Mouse (Mus musculus): ENCODE results near the gene Tab1. TPM values are rescaled to one million over a fixed set of nuclear protein-coding genes. Genes with fewer than 3 reads are reported as not detected.

Gene Tab1
- polyA plus RNA-seq, 1 experiment from 2014 or later: 29.9 TPM

DNA sequence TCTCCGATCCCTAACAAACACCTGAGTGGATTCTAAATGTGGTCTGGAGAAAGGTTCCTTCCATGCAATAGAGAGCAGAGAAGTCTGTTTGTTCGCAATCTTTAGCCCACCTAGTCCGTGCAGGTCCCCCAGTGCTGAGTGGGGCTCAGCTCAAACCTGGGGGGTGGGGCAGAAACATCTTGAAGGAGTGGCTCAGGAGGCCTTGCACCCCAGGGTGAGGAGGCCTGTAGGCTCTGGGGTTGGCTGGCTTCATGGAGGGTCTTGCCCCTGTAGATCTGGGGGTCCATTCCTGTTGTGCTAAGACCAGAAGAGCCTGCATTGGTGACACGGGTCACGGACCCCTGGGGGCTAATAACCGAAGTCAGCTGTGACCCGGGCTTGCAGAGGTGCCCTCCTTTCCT, 40.9 kb upstream of the Tab1 start:
- H3K4me1 ChIP-seq (ENCODE audit: control insufficient read depth, insufficient read depth, low read length): peaks cover 6% of the 10 kb centered on the region
- H3K27ac ChIP-seq (ENCODE audit: low read length): no peak overlapping the region
- 40% methylated on average over 7 of the region's 7 CpGs for WGBS
- H3K27me3 ChIP-seq (ENCODE audit: control insufficient read depth, insufficient read depth, low read length): peaks cover 7% of the 10 kb centered on the region; the same call in 1 of the 2 replicates
- peak overlapping the region; percentile 77 for H3K4me3 ChIP-seq (ENCODE audit: low read length)
- H3K9ac ChIP-seq (ENCODE audit: low read length): peak overlapping the region; percentile 84
- no peaks in the 10 kb centered on the region for H3K9me3 ChIP-seq (replicated peaks; ENCODE audit: control insufficient read depth, low read length)
- peak overlapping the region; percentile 92 for H3K4me2 ChIP-seq (ENCODE audit: low read depth, low read length)
- no peaks in the 10 kb centered on the region for H3K36me3 ChIP-seq (ENCODE audit: control insufficient read depth, insufficient read depth)
- no peak for ATAC-seq (replicated peaks; ENCODE audit: extremely low read depth, insufficient read depth, low FRiP score)

GRCm38 (mm10) chr15:80092599-80092998, 40.3 kb upstream of the Tab1 start:
- Histone ChIP-seq H3K36me3 (ENCODE audit: control insufficient read depth, insufficient read depth) (no peaks in the 10 kb centered on the region), H3K4me2 (ENCODE audit: low read depth, low read length) (peak overlapping the region; percentile 92; the same call in 1 of the 2 replicates)
- WGBS: 36% methylated on average over 8 of the region's 8 CpGs

DNA sequence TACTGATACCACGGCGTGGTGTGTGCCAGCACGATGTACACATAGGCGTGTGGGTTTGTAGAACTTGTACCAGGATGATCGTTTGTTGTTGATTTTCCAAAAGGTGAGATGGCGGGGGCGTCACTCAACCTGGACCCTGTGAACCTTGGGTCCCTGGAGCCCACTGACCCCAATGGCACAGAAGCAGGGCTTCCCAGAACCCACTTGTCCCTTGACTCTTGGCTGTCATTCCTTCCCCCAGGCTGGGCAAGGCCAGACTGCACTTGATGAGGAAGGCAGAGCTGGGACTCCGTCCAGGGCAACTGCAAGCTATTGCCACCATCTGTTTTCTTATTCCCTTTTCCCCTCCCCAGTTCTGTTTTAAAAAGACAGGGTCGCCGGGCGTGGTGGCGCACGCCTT, 38.7 kb upstream of the Tab1 start:
- WGBS: 93% methylated on average over 13 of the region's 13 CpGs
- Histone ChIP-seq H3K4me3 (ENCODE audit: low read length) (no peak overlapping the region), H3K9ac (ENCODE audit: low read length) (no peak overlapping the region), H3K4me1 (ENCODE audit: control insufficient read depth, insufficient read depth, low read length) (peaks cover 24% of the 10 kb centered on the region), H3K36me3 (ENCODE audit: control insufficient read depth, insufficient read depth) (no peaks in the 10 kb centered on the region), H3K9me3 (replicated peaks; ENCODE audit: control insufficient read depth, low read length) (no peaks in the 10 kb centered on the region), H3K27ac (ENCODE audit: low read length) (no peak overlapping the region), H3K4me2 (ENCODE audit: low read depth, low read length) (no peak overlapping the region), H3K27me3 (ENCODE audit: control insufficient read depth, insufficient read depth, low read length) (peaks cover 7% of the 10 kb centered on the region; the same call in 1 of the 2 replicates)
- ATAC-seq (replicated peaks; ENCODE audit: extremely low read depth, insufficient read depth, low FRiP score): no peak

More at GRCm38 (mm10) chr15:80092599-80092998, 40.3 kb upstream of the Tab1 start:
- Histone ChIP-seq H3K4me1 (ENCODE audit: control insufficient read depth, insufficient read depth, low read length) (peaks cover 11% of the 10 kb centered on the region), H3K9ac (ENCODE audit: low read length) (no peak overlapping the region), H3K4me3 (ENCODE audit: low read length) (no peak overlapping the region), H3K27me3 (ENCODE audit: control insufficient read depth, insufficient read depth, low read length) (peaks cover 7% of the 10 kb centered on the region; the same call in 1 of the 2 replicates), H3K9me3 (replicated peaks; ENCODE audit: control insufficient read depth, low read length) (no peaks in the 10 kb centered on the region), H3K27ac (ENCODE audit: low read length) (no peak overlapping the region)
- ATAC-seq (replicated peaks; ENCODE audit: extremely low read depth, insufficient read depth, low FRiP score): no peak

GRCm38 (mm10) chr15:80095596-80095995, 37.3 kb upstream of the Tab1 start:
- H3K27ac ChIP-seq (ENCODE audit: low read length): no peak overlapping the region
- H3K9me3 ChIP-seq (replicated peaks; ENCODE audit: control insufficient read depth, low read length): no peaks in the 10 kb centered on the region
- H3K9ac ChIP-seq (ENCODE audit: low read length): no peak overlapping the region
- peaks cover 7% of the 10 kb centered on the region; the same call in 1 of the 2 replicates for H3K27me3 ChIP-seq (ENCODE audit: control insufficient read depth, insufficient read depth, low read length)
- no peaks in the 10 kb centered on the region for H3K36me3 ChIP-seq (ENCODE audit: control insufficient read depth, insufficient read depth)
- no peak overlapping the region for H3K4me2 ChIP-seq (ENCODE audit: low read depth, low read length)
- H3K4me1 ChIP-seq (ENCODE audit: control insufficient read depth, insufficient read depth, low read length): peaks cover 28% of the 10 kb centered on the region
- no peak for ATAC-seq (replicated peaks; ENCODE audit: extremely low read depth, insufficient read depth, low FRiP score)
- H3K4me3 ChIP-seq (ENCODE audit: low read length): no peak overlapping the region
- 61% methylated on average over 1 of the region's 1 CpGs for WGBS

DNA sequence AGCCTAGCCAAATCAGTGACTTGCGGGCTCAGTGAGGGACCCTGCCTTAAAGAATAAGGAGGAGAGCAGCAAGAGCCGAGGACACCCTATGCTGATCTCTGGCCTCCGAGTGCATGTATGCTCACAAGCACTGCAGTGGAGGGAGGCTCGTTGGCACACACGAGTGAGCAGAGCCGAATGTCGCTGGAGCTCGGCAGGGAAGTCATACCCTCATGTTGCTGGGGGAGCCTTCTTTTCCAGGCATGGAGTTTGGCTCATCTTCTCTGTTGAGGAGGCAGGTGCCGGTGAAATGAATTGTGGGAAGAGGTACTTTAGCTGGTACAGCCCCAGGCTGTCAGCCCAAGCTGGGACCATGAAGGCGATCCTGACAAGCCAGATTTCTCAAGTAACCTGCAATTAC, 36.5 kb upstream of the Tab1 start:
- Histone ChIP-seq H3K4me1 (ENCODE audit: control insufficient read depth, insufficient read depth, low read length) (peaks cover 28% of the 10 kb centered on the region), H3K9me3 (replicated peaks; ENCODE audit: control insufficient read depth, low read length) (no peaks in the 10 kb centered on the region), H3K27ac (ENCODE audit: low read length) (no peak overlapping the region), H3K36me3 (ENCODE audit: control insufficient read depth, insufficient read depth) (no peaks in the 10 kb centered on the region), H3K9ac (ENCODE audit: low read length) (no peak overlapping the region), H3K27me3 (ENCODE audit: control insufficient read depth, insufficient read depth, low read length) (peaks cover 6% of the 10 kb centered on the region; the same call in 1 of the 2 replicates), H3K4me3 (ENCODE audit: low read length) (no peak overlapping the region), H3K4me2 (ENCODE audit: low read depth, low read length) (no peak overlapping the region)
- ATAC-seq (replicated peaks; ENCODE audit: extremely low read depth, insufficient read depth, low FRiP score): no peak
- 77% methylated on average over 10 of the region's 10 CpGs for WGBS

GRCm38 (mm10) chr15:80096946-80097881, 35.7 kb upstream of the Tab1 start:
- Histone ChIP-seq H3K4me2 (ENCODE audit: low read depth, low read length) (peak overlapping the region; percentile 27), H3K27me3 (ENCODE audit: control insufficient read depth, insufficient read depth, low read length) (peaks cover 3% of the 10 kb centered on the region; the same call in 1 of the 2 replicates), H3K36me3 (ENCODE audit: control insufficient read depth, insufficient read depth) (no peaks in the 10 kb centered on the region), H3K4me1 (ENCODE audit: control insufficient read depth, insufficient read depth, low read length) (peaks cover 28% of the 10 kb centered on the region), H3K4me3 (ENCODE audit: low read length) (no peak overlapping the region), H3K9me3 (replicated peaks; ENCODE audit: control insufficient read depth, low read length) (no peaks in the 10 kb centered on the region), H3K9ac (ENCODE audit: low read length) (peak overlapping the region; percentile 50), H3K27ac (ENCODE audit: low read length) (peak overlapping the region; percentile 21; the same call in 1 of the 2 replicates)
- 16% methylated on average over 20 of the region's 20 CpGs for WGBS
- peak; percentile 74 for ATAC-seq (replicated peaks; ENCODE audit: extremely low read depth, insufficient read depth, low FRiP score)

DNA sequence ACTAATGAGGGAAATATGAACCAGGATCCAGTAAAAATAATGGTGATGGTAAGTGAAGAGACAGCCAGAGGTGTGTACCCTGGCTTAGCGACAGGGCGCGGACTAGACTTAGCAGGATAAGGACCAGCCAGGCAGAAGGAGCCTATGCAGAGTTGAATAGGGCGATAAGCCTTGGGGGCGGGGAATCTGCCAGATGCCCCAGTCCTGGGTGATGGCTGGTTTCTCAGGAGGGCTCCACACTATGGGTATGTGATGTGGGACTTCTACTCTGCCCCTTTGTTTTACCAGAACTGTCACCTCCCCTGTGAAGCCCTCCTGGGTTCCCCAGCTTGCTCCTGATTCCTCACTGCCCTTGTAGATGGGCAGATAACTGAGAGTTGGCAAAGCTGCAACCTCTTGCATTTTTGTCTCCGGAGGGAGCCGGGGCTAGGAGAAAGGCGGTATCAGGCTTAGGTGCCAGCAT, 34.9 kb upstream of the Tab1 start:
- 18% methylated on average over 8 of the region's 8 CpGs for WGBS
- 0 out of 2 replicates have a peak overlapping the region, but pooled peaks have one; percentile 1 for H3K4me3 ChIP-seq (ENCODE audit: low read length)
- peaks cover 28% of the 10 kb centered on the region for H3K4me1 ChIP-seq (ENCODE audit: control insufficient read depth, insufficient read depth, low read length)
- H3K9me3 ChIP-seq (replicated peaks; ENCODE audit: control insufficient read depth, low read length): no peaks in the 10 kb centered on the region
- peak overlapping the region; percentile 27 for H3K4me2 ChIP-seq (ENCODE audit: low read depth, low read length)
- H3K27ac ChIP-seq (ENCODE audit: low read length): peak overlapping the region; percentile 21; the same call in 1 of the 2 replicates
- no peak for ATAC-seq (replicated peaks; ENCODE audit: extremely low read depth, insufficient read depth, low FRiP score)
- H3K36me3 ChIP-seq (ENCODE audit: control insufficient read depth, insufficient read depth): no peaks in the 10 kb centered on the region
- peak overlapping the region; percentile 26; the same call in 1 of the 2 replicates for H3K9ac ChIP-seq (ENCODE audit: low read length)
- no peaks in the 10 kb centered on the region for H3K27me3 ChIP-seq (ENCODE audit: control insufficient read depth, insufficient read depth, low read length)

DNA sequence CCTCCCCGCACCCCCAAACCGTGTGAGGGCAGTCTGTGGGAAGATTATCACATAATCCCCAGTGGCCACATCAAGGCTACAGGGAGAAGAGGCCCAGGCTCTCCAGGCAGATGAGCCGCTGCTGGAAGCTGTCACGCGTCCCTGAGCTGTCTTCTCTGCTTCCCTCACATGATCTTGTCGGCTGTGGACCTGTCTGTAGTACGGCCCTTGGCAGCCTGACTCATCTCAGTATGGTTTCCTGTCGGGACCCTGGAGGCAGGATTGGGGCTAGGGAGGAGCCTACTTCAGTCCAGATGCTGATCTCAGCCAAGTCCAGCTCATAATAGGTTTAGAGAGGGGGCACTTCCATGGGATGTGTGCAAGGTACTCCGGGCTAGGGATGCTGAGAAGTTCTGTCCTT, 34.1 kb upstream of the Tab1 start:
- no peaks in the 10 kb centered on the region for H3K36me3 ChIP-seq (ENCODE audit: control insufficient read depth, insufficient read depth)
- H3K4me3 ChIP-seq (ENCODE audit: low read length): no peak overlapping the region
- WGBS: 24% methylated on average over 9 of the region's 9 CpGs
- H3K9ac ChIP-seq (ENCODE audit: low read length): peak overlapping the region; percentile 33; the same call in 1 of the 2 replicates
- H3K9me3 ChIP-seq (replicated peaks; ENCODE audit: control insufficient read depth, low read length): no peaks in the 10 kb centered on the region
- 0 out of 2 replicates have a peak overlapping the region, but pooled peaks have one; percentile 3 for H3K4me2 ChIP-seq (ENCODE audit: low read depth, low read length)
- peak overlapping the region; percentile 14; the same call in 1 of the 2 replicates for H3K27ac ChIP-seq (ENCODE audit: low read length)
- 0 out of 2 replicates have a peak, but pooled peaks have one; percentile 23 for ATAC-seq (replicated peaks; ENCODE audit: extremely low read depth, insufficient read depth, low FRiP score)
- H3K4me1 ChIP-seq (ENCODE audit: control insufficient read depth, insufficient read depth, low read length): peaks cover 28% of the 10 kb centered on the region
- no peaks in the 10 kb centered on the region for H3K27me3 ChIP-seq (ENCODE audit: control insufficient read depth, insufficient read depth, low read length)

DNA sequence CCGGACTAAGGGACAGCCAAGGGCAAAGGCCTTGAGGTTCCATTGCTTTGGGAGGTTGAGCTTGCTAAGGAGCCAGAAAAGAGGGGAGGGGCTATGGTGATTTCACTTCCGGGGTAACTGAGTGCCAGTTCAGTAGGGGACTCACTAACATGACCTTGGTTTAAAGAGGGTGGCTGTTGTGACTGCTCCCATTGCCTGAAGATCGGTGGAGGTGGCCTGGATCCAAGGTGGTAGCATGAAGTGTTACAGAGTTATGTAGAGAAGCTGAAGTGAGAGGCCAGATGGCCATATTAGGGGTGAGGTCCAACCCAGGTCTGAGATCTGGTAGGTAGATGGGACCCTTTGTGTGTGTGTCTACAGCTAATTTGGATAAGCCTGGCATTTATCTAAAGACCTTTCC, 33.5 kb upstream of the Tab1 start:
- no peaks in the 10 kb centered on the region for H3K27me3 ChIP-seq (ENCODE audit: control insufficient read depth, insufficient read depth, low read length)
- H3K36me3 ChIP-seq (ENCODE audit: control insufficient read depth, insufficient read depth): no peaks in the 10 kb centered on the region
- H3K4me1 ChIP-seq (ENCODE audit: control insufficient read depth, insufficient read depth, low read length): peaks cover 28% of the 10 kb centered on the region
- no peak for ATAC-seq (replicated peaks; ENCODE audit: extremely low read depth, insufficient read depth, low FRiP score)
- H3K4me2 ChIP-seq (ENCODE audit: low read depth, low read length): no peak overlapping the region
- no peak overlapping the region for H3K9ac ChIP-seq (ENCODE audit: low read length)
- WGBS: 54% methylated on average over 3 of the region's 3 CpGs
- H3K9me3 ChIP-seq (replicated peaks; ENCODE audit: control insufficient read depth, low read length): no peaks in the 10 kb centered on the region
- peak overlapping the region; percentile 14; the same call in 1 of the 2 replicates for H3K27ac ChIP-seq (ENCODE audit: low read length)
- H3K4me3 ChIP-seq (ENCODE audit: low read length): no peak overlapping the region

All from heart, embryonic 16.5 days (tissue).